Mouse (Mus musculus): ENCODE measurements around the gene Slc1a4. TPM values are rescaled to one million over a fixed set of nuclear protein-coding genes. Genes with fewer than 3 reads are reported as not detected.
A peak's percentile ranks its signal among the peaks of the same experiment; 100 is the strongest.

Slc1a4 gene
- polyA plus RNA-seq, 1 experiment = 18.6 TPM

DNA sequence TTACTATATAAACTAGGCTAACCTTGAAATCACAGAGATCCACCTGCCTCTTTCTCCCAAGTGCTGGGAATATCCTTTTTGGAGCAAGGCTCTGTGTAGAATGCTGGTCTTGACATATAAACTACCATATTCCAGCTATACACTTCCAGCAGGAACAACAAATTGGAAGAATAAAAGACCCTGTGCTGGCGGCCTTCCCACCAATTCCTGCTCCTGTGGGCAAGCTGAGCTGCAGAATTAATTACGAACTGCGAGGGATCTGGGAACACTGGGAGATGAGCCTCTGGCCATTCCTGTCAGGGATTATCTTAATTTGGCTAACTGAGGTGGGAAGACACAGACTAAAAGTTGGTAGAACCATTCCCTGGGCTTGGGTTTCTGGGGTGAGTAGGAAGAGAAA, 10.1 kb downstream of the Slc1a4 start:
- Histone ChIP-seq H3K27me3 (ENCODE audit: control insufficient read depth, insufficient read depth, low read length) (no peaks in the 10 kb centered on the region), H3K4me1 (ENCODE audit: control insufficient read depth, insufficient read depth, low read length) (no peaks in the 10 kb centered on the region), H3K27ac (ENCODE audit: insufficient read depth, low read length) (no peak overlapping the region), H3K4me3 (replicated peaks; ENCODE audit: insufficient read depth, low read depth, low read length) (no peak overlapping the region)
- 84% methylated on average over 3 of the region's 3 CpGs for WGBS
- no peak for TF ChIP-seq POLR2A (IDR thresholded peaks at IDR 0.05; ENCODE audit: borderline replicate concordance, insufficient read depth, low read length)
- no peak for TF ChIP-seq CTCF (IDR thresholded peaks at IDR 0.05; ENCODE audit: borderline replicate concordance, insufficient read depth, low read depth, low read length)
- no peak for DNase-seq

DNA sequence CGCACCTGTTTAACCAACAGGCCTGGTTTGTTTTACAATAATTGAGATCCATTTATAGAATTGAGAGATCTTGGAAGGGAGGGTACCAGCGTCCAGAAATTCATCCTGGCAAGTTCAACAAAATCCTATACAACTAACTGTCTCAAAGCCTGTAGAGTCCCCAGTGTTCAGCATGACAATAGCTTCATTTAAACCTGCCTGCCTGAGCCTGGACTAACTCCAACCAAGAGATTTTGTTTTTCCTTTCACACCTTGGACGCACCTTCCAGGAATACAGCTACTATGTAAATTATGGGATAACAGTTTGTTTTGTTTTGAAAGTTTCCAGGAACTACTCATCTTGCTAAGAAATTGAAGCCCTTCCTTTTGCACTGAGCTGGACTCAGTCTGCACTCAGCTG, 11.9 kb downstream of the Slc1a4 start:
- H3K4me1 ChIP-seq (ENCODE audit: control insufficient read depth, insufficient read depth, low read length) = no peaks in the 10 kb centered on the region
- 83% methylated on average over 3 of the region's 3 CpGs for WGBS
- no peaks in the 10 kb centered on the region for H3K27me3 ChIP-seq (ENCODE audit: control insufficient read depth, insufficient read depth, low read length)
- no peak overlapping the region for H3K27ac ChIP-seq (ENCODE audit: insufficient read depth, low read length)
- H3K4me3 ChIP-seq (replicated peaks; ENCODE audit: insufficient read depth, low read depth, low read length) = no peak overlapping the region
- no peak for TF ChIP-seq POLR2A (IDR thresholded peaks at IDR 0.05; ENCODE audit: borderline replicate concordance, insufficient read depth, low read length)
- TF ChIP-seq CTCF (IDR thresholded peaks at IDR 0.05; ENCODE audit: borderline replicate concordance, insufficient read depth, low read depth, low read length) = no peak
- no peak for DNase-seq

DNA sequence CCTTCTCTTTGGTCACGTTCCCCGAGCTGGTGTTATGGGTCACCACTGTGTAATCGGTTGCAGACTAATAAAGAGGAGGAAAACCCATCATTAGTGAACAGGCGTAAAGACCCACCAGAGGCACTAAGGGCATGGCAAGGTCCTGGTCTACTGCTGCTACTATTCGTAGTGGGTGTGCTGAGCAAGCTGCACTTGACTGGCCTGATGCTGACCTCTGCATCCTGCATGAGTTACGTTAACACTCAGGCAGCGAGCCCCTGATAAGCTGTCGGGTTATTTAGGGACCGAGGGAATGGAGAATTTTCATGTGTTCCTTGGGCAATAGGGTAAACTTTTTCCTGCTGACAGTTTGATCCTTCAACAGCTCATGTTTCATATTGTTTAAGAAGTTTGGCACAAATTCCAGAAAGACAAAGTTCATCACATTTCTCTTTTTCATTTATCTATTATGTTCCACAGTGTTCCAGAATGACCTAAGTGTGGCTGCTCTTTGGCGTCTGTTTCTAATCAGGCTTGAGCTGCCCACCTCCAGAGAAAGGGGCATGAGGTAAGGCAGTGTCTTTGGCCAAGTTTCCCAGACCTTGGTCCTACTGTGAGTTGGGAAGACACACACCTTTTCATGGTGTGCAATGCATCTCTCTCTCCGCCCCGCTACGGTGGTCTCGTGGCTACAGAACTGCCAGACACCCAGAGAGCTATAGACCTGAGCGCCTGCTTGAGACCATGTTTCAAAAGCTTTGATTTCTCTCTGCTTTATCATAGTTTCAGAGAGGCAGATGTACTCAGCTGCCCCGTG, 13.7 kb downstream of the Slc1a4 start:
- no peaks in the 10 kb centered on the region for H3K4me1 ChIP-seq (ENCODE audit: control insufficient read depth, insufficient read depth, low read length)
- H3K4me3 ChIP-seq (replicated peaks; ENCODE audit: insufficient read depth, low read depth, low read length) = no peak overlapping the region
- TF ChIP-seq POLR2A (IDR thresholded peaks at IDR 0.05; ENCODE audit: borderline replicate concordance, insufficient read depth, low read length) = no peak
- no peak for DNase-seq
- H3K27me3 ChIP-seq (ENCODE audit: control insufficient read depth, insufficient read depth, low read length) = no peaks in the 10 kb centered on the region
- 89% methylated on average over 16 of the region's 16 CpGs for WGBS
- no peak overlapping the region for H3K27ac ChIP-seq (ENCODE audit: insufficient read depth, low read length)

DNA sequence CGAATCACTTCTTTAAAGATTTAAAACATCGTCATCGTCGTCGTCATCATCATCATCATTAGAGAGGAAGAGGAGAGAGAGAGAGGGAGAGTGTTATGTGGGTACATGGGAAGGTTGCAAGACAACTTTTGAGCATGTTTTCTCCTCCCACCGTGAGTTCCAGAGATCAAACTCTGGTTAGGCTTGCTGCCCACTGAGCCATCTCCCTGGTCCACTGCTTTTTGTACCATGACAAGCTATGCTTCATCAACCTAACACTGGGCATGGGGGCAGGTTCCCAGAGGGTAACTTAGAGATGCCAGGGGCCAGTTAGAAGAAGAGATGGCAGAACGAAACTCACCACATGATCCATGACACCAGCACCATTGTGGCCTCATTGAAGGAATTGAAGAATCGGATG, 18.9 kb downstream of the Slc1a4 start:
- Histone ChIP-seq H3K27me3 (ENCODE audit: control insufficient read depth, insufficient read depth, low read length) (no peaks in the 10 kb centered on the region), H3K4me3 (replicated peaks; ENCODE audit: insufficient read depth, low read depth, low read length) (no peak overlapping the region), H3K4me1 (ENCODE audit: control insufficient read depth, insufficient read depth, low read length) (no peaks in the 10 kb centered on the region), H3K27ac (ENCODE audit: insufficient read depth, low read length) (no peak overlapping the region)
- DNase-seq = no peak
- TF ChIP-seq POLR2A (IDR thresholded peaks at IDR 0.05; ENCODE audit: borderline replicate concordance, insufficient read depth, low read length) = no peak
- TF ChIP-seq CTCF (IDR thresholded peaks at IDR 0.05; ENCODE audit: borderline replicate concordance, insufficient read depth, low read depth, low read length) = no peak
- WGBS = 89% methylated on average over 8 of the region's 8 CpGs

GRCm38 (mm10) chr11:20309044-20309443, 23.5 kb downstream of the Slc1a4 start:
- Histone ChIP-seq H3K27ac (ENCODE audit: insufficient read depth, low read length) (no peak overlapping the region), H3K27me3 (ENCODE audit: control insufficient read depth, insufficient read depth, low read length) (no peaks in the 10 kb centered on the region), H3K4me3 (replicated peaks; ENCODE audit: insufficient read depth, low read depth, low read length) (no peak overlapping the region), H3K4me1 (ENCODE audit: control insufficient read depth, insufficient read depth, low read length) (no peaks in the 10 kb centered on the region)
- TF ChIP-seq CTCF (IDR thresholded peaks at IDR 0.05; ENCODE audit: borderline replicate concordance, insufficient read depth, low read depth, low read length) (no peak), POLR2A (IDR thresholded peaks at IDR 0.05; ENCODE audit: borderline replicate concordance, insufficient read depth, low read length) (no peak)
- 64% methylated on average over 5 of the region's 5 CpGs for WGBS
- no peak for DNase-seq

DNA sequence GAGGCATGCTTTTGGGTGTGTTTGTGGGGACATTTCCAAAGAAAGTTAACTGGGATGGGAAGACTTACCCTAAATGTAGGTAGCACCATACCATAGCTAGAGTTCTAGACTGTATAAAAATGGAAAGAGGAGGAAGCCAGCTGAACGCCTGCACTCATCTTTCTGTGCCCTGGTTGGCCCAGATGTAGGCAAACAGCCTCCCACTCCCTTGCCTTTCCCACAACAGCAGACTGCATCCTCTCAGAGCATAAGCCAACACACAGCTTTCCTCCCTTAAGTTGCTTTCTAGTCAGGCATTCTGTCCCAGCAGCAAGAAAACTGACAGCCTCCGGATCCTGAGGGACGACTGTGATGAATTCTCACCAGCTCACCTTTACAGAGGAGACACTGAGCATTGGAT, 25.1 kb downstream of the Slc1a4 start:
- H3K27me3 ChIP-seq (ENCODE audit: control insufficient read depth, insufficient read depth, low read length) = no peaks in the 10 kb centered on the region
- TF ChIP-seq POLR2A (IDR thresholded peaks at IDR 0.05; ENCODE audit: borderline replicate concordance, insufficient read depth, low read length) (no peak), CTCF (IDR thresholded peaks at IDR 0.05; ENCODE audit: borderline replicate concordance, insufficient read depth, low read depth, low read length) (no peak)
- H3K4me3 ChIP-seq (replicated peaks; ENCODE audit: insufficient read depth, low read depth, low read length) = no peak overlapping the region
- DNase-seq = no peak
- no peaks in the 10 kb centered on the region for H3K4me1 ChIP-seq (ENCODE audit: control insufficient read depth, insufficient read depth, low read length)
- no peak overlapping the region for H3K27ac ChIP-seq (ENCODE audit: insufficient read depth, low read length)
- WGBS = 95% methylated on average over 3 of the region's 3 CpGs

DNA sequence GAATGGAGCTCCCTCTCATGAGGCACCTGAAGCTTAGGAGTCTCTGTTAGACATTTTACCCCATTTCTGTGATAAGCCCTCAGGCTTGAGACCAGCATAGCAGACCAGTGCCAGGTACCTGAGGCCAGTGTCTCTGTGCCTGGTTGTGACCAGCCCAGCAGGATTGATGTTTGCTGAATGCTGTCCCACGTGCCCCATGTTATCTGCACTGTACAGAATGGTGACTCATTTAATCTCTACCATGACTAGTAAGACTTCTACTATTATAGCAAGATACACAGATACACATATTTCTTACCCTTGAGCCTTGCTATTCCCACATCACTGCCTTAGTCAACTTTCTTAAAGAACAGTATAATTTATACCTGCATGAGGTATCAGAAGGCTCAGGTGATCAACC, 26.9 kb downstream of the Slc1a4 start:
- H3K27me3 ChIP-seq (ENCODE audit: control insufficient read depth, insufficient read depth, low read length) = no peaks in the 10 kb centered on the region
- no peak overlapping the region for H3K27ac ChIP-seq (ENCODE audit: insufficient read depth, low read length)
- H3K4me1 ChIP-seq (ENCODE audit: control insufficient read depth, insufficient read depth, low read length) = no peaks in the 10 kb centered on the region
- no peak for DNase-seq
- no peak overlapping the region for H3K4me3 ChIP-seq (replicated peaks; ENCODE audit: insufficient read depth, low read depth, low read length)
- 78% methylated on average over 1 of the region's 1 CpGs for WGBS
- TF ChIP-seq CTCF (IDR thresholded peaks at IDR 0.05; ENCODE audit: borderline replicate concordance, insufficient read depth, low read depth, low read length) = no peak
- no peak for TF ChIP-seq POLR2A (IDR thresholded peaks at IDR 0.05; ENCODE audit: borderline replicate concordance, insufficient read depth, low read length)

GRCm38 (mm10) chr11:20304341-20304740, 28.2 kb downstream of the Slc1a4 start:
- no peak overlapping the region for H3K27ac ChIP-seq (ENCODE audit: insufficient read depth, low read length)
- no peak for TF ChIP-seq POLR2A (IDR thresholded peaks at IDR 0.05; ENCODE audit: borderline replicate concordance, insufficient read depth, low read length)
- peak; percentile 74 for TF ChIP-seq CTCF (IDR thresholded peaks at IDR 0.05; ENCODE audit: borderline replicate concordance, insufficient read depth, low read depth, low read length)
- H3K4me1 ChIP-seq (ENCODE audit: control insufficient read depth, insufficient read depth, low read length) = no peaks in the 10 kb centered on the region
- H3K27me3 ChIP-seq (ENCODE audit: control insufficient read depth, insufficient read depth, low read length) = no peaks in the 10 kb centered on the region
- 67% methylated on average over 6 of the region's 6 CpGs for WGBS
- H3K4me3 ChIP-seq (replicated peaks; ENCODE audit: insufficient read depth, low read depth, low read length) = no peak overlapping the region
- peak; percentile 22 to 54 for DNase-seq
